Mouse (Mus musculus): ENCODE data around the gene Chmp1a. TPM values are rescaled to one million over a fixed set of nuclear protein-coding genes. Genes with fewer than 3 reads are reported as not detected.

The Chmp1a gene
- 10 to 100 TPM; 71.8 to 89.1 TPM for total RNA-seq (2023)

DNA sequence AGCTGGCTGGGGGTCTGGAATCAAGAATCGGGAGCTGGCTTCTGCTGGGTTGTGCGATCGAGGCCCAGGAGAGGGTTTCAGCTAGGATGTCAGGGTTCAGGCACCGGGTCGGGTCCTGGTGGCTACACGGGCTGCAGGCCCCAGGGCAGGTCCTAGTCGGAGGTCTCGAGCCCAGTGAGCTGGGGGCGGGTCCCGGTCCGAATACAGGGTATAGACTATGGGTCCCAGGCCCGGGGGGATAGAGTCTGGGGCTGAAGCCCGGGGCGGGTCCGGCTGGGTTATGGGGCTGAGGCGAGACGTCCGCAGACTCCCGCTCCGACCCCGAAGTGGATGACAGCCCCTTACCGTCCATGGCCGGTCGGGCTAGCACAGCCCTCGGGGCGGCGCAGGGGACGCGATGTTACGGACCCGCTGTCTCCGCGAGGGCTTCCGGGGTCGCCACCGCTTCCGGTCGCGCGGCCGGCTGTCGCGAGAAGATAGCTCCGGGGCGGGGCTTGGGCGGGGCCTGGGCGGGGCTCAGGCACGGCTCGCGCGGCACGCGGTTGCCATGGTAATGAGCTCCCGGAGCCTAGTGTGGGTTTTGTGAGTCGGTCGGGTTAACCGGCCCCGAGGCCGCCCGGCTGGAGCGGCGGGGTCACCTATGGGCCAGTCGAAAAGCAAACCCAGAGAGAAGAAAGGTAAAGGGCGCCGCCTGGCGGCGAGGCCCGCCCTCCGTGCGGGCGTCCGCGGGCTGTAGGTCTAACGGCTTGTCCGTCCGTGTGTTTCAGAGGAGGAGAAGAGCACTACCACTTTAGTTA, at the start of gene Chmp1a, which contains the start of gene Spata33:
TSS of gene Chmp1a (minus strand) at position 443 of the 797 bp plus-strand sequence.
TSS of gene Spata33 (plus strand) at position 512 of the 797 bp plus-strand sequence.

DNA sequence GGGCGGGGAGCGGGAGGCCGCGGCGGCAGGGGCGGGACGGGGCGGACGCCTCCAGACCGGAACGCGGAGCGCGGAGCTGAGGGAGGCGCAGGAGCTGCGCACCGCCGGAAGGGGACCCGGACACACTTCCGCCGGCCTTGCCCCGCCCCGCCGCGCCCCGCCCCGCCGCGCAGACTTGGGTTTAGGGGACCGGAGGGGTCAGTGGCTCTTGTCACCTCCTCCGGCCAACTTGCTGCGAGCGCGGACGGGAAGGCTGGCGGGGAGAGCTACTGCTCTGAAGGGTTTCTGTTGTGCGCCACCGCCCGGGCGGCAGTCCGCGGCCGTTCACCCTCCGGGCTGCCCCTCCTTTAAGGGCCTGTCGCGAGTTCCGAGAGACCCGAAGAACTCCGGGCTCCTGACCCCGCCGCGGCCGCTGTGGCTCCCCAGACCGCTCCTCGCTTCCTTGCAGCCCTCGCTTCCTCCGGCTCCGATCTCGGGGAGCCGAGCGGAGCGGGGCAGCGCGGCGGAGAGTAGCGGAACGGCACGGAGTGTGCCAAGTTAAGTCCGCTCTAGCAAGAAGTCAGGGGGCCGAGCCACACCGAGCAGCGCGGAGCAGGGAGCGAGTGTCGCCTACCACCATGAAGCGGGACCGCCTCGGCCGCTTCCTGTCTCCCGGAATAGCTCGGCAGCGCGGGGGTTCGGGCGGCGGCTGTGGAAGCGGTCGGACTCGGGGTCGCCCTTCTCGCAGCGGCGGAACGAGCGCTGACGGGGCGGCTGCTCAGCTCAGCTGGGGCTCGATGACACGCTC, 41.7 kb upstream of the Chmp1a start, which contains the start of the genes Zfp276 and Vps9d1:
TSS of gene Zfp276 (plus strand) at position 97 of the 787 bp plus-strand sequence.
TSS of gene Vps9d1 (minus strand) at position 250 of the 787 bp plus-strand sequence.

DNA sequence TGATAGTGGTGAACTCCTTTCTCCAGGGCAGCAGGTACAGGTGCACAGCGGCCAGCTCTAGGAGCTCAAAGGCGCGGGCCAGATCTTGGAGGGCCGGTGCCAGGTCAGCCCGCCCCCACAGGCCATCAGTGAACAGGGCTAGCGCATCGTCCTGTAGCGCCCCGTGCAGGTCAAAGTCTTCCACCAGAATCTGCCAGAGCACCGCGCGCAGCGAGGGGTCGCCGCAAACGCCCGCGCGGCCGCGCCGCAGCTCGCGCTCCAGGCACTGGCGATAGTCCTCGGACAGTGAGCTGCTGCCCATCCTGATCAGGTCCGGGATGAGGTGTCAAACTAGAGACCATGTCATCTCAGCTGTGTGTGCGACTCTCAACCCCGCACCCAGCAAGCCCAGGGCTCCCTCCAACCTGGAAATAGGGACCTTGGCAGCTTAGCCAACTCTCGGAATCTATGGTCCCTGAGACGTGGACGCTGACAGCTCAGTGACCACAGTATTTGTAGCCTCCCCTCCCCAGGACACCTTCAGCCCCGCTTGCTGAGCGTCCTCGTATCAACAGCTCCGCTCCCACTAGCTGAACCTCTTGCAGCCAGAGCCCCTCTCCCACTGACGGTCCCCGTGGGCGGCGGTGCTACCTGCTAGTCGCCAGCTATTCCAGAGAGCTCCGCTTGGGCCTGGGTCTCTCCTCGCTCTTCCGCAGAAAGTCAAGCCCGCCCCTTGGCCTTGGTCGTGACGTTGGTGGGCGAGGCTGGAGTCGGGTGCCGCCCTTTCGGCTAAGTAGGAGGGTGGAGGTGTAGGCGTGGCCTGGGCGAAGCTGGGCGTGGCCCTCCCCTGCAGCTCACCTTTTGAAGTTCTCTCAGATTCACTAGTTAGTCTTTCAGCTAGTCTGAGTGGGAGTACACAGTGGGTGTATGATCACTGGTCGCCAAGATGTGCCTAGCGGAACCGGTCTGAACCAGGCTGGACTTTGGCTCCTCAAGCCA, 23.2 kb upstream of the Chmp1a start, which contains the start of gene Spata2l:
TSS of gene Spata2l (minus strand) at position 714 of the 978 bp plus-strand sequence.

GRCm38 (mm10) chr8:123224278-123225266, 12.0 kb upstream of the Chmp1a start, which contains the start of gene Cdk10:
Gene Cdk10, plus strand, starts transcription at chr8:123224842.

DNA sequence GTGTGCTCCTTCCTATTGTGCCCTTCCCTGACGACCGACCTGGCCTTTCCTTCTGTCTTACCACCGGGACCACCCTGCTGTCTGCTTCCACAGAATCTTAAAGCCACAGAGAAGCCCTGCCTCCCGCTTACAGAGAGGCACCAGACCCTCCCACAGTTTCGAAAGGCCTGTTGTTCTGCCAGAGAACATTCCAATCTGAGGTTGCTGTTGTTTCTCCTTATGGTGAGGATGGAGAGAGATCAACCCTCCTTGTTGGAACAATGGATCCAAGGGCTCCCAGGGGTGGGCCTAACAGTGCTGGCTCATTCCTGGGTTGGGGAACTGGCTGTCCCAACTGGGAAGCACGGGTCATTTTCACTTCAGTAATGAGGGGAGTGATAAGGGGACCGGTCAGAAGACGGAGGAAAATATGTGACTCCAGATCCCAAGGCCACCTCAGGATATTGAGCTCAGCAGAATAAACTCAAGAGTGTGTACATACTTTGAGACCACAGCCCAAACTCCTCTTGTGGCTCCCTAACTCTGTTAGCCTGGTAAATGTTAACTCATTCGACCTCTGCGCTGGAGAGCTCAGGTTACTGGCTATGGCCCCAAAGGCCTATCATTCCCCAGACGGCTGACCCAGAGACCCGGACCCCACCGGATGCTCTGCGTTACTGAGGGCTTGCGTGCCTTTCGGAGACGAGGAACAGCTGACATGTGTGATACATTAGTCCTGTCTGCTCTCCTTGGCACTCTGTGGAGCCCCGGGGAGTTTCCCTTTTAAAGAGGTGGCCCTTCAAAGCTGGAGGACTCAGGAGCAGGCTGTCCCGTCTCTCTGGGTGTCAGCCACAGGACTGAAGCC, 26.8 kb downstream of the Chmp1a start, which contains the start of gene Dpep1:
TSS of gene Dpep1 (plus strand) at position 677 of the 844 bp plus-strand sequence.

GRCm38 (mm10) chr8:123157888-123158465, 54.6 kb downstream of the Chmp1a start, which contains the start of gene Sult5a1:
Gene Sult5a1, minus strand, starts transcription at chr8:123158315.

Other genes with a start within 250 kb of the Chmp1a start
- gene Ankrd11, start 170.5 kb downstream of the Chmp1a start, total RNA-seq (2023), result 100 to 1,000 TPM; 145 to 150 TPM
- gene Spg7, start 149.8 kb downstream of the Chmp1a start, total RNA-seq (2023), result 10 to 100 TPM; 22.7 to 34.0 TPM
- 100 to 1,000 TPM; 407 to 457 TPM for gene Rpl13, start 110.4 kb downstream of the Chmp1a start, total RNA-seq (2023)
- gene Cpne7, start 95.4 kb downstream of the Chmp1a start, total RNA-seq (2023), result not detected
- 1 to 10 TPM in 1 of 2 experiments, under 1 TPM in 1; 0.69 to 2.3 TPM for gene Sult5a1, start 54.4 kb downstream of the Chmp1a start, total RNA-seq (2023)
- under 1 TPM; 0.38 to 0.40 TPM for gene Dpep1, start 26.5 kb downstream of the Chmp1a start, total RNA-seq (2023)
- gene Spata33, start 69 bp upstream of the Chmp1a start, total RNA-seq (2023), result under 1 TPM in 1 of 2 experiments, not detected in 1; 0.13 TPM
- 10 to 100 TPM; 23.5 to 29.2 TPM for gene Cdk10, start 12.1 kb upstream of the Chmp1a start, total RNA-seq (2023)
- gene Spata2l, start 23.5 kb upstream of the Chmp1a start, total RNA-seq (2023), result 1 to 10 TPM; 6.1 to 6.3 TPM
- gene Zfp276, start 41.4 kb upstream of the Chmp1a start, total RNA-seq (2023), result 10 to 100 TPM; 35.6 to 38.0 TPM
- gene Vps9d1, start 41.6 kb upstream of the Chmp1a start, total RNA-seq (2023), result 10 to 100 TPM; 40.5 to 46.2 TPM
- 10 to 100 TPM; 41.0 to 55.4 TPM for gene Fanca, start 105.8 kb upstream of the Chmp1a start, total RNA-seq (2023)
- gene Spire2, start 120.0 kb upstream of the Chmp1a start, total RNA-seq (2023), result under 1 TPM; 0.22 to 0.71 TPM
- gene Tcf25, start 161.0 kb upstream of the Chmp1a start, total RNA-seq (2023), result 100 to 1,000 TPM; 119 to 121 TPM
- not detected for gene Mc1r, start 194.3 kb upstream of the Chmp1a start, total RNA-seq (2023)
- under 1 TPM in 1 of 2 experiments, not detected in 1; 0.33 TPM for gene Tubb3, start 198.7 kb upstream of the Chmp1a start, total RNA-seq (2023)
- gene Def8, start 210.8 kb upstream of the Chmp1a start, total RNA-seq (2023), result 10 to 100 TPM; 42.3 to 51.5 TPM

All from neutrophil, adult 59 days (primary cell).